ENCODE assay signal across 14 mouse cellular contexts in genomic region chr5:104095416-104096077, GRCm38 (mm10). TPM values are rescaled to one million over a fixed set of nuclear protein-coding genes. Genes with fewer than 3 reads are reported as not detected.
A peak's percentile ranks its signal among the peaks of the same experiment; 100 is the strongest.
DNase-seq lines count a peak whose midpoint lies in the region; ATAC-seq and TF ChIP-seq lines count a peak whose summit lies in the region.
"Had no signal": no experiment of that assay in that cellular context is flagged by ENCODE, and none has a peak within 500 bp of the region (broad histone marks: within the 10 kb centered on the region; RNA-seq: fewer than 3 reads in every experiment).

No protein-coding gene starts in this region.

- H3K4me3 ChIP-seq in gastrocnemius, adult 2 months = peak overlapping the region; percentile 4; the same call in 1 of the 2 replicates
- no peak overlapping the region for H3K4me3 ChIP-seq in kidney, postnatal 0 days (replicated peaks; ENCODE audit: low read depth, low read length)
- H3K4me3 ChIP-seq in limb, embryonic 11.5 days (ENCODE audit: low read depth, low read length) = no peak overlapping the region
- no peak overlapping the region for H3K4me3 ChIP-seq in neural tube, embryonic 15.5 days (replicated peaks)
- H3K4me3 ChIP-seq: erythroblast, embryonic 14.5 days had no signal

- intact Hi-C loops in gastrocnemius, adult 2 months (cut with DNase I) = no loop called here

- H3K4me2 ChIP-seq in kidney, postnatal 0 days (ENCODE audit: low read length) = no peak overlapping the region
- no peak overlapping the region for H3K4me2 ChIP-seq in limb, embryonic 11.5 days (ENCODE audit: low read depth, severe bottlenecking)
- no peak overlapping the region for H3K4me2 ChIP-seq in neural tube, embryonic 15.5 days
- H3K4me2 ChIP-seq: liver, embryonic 11.5 days had no signal

- no peak for ATAC-seq in kidney, postnatal 0 days (replicated peaks; ENCODE audit: low FRiP score, low read depth)
- no peak for ATAC-seq in limb, embryonic 11.5 days (ENCODE audit: insufficient number of reproducible peaks, low FRiP score, low TSS enrichment, low read depth)
- no peak for ATAC-seq in neural tube, embryonic 15.5 days (ENCODE audit: low FRiP score)

- no peaks in the 10 kb centered on the region for H3K9me3 ChIP-seq in kidney, postnatal 0 days (replicated peaks; ENCODE audit: low read length)
- H3K9me3 ChIP-seq in limb, embryonic 11.5 days (ENCODE audit: control insufficient read depth, low read length) = no peaks in the 10 kb centered on the region
- no peaks in the 10 kb centered on the region for H3K9me3 ChIP-seq in neural tube, embryonic 15.5 days (replicated peaks)

- H3K9ac ChIP-seq in kidney, postnatal 0 days (ENCODE audit: low read depth, low read length) = no peak overlapping the region
- no peak overlapping the region for H3K9ac ChIP-seq in limb, embryonic 11.5 days (ENCODE audit: low read length)
- no peak overlapping the region for H3K9ac ChIP-seq in neural tube, embryonic 15.5 days (replicated peaks)

- WGBS in kidney, postnatal 0 days = 47% methylated on average over 11 of the region's 11 CpGs
- 67% methylated on average over 11 of the region's 11 CpGs for WGBS in limb, embryonic 11.5 days
- 86% methylated on average over 11 of the region's 11 CpGs for WGBS in neural tube, embryonic 15.5 days

- TF ChIP-seq CTCF in gastrocnemius, adult 2 months (IDR thresholded peaks at IDR 0.05) = no peak
- no peak for TF ChIP-seq CTCF in kidney, postnatal 0 days (IDR thresholded peaks at IDR 0.05; ENCODE audit: low read depth)

- peak overlapping the region; percentile 77 for H3K27ac ChIP-seq in gastrocnemius, adult 2 months
- H3K27ac ChIP-seq in kidney, postnatal 0 days = peak overlapping the region; percentile 37
- H3K27ac ChIP-seq in limb, embryonic 11.5 days (replicated peaks; ENCODE audit: low read depth, low read length) = peak overlapping the region; percentile 30; the same call in 1 of the 2 replicates
- peak overlapping the region; percentile 46; the same call in 1 of the 2 replicates for H3K27ac ChIP-seq in neural tube, embryonic 15.5 days (replicated peaks)

- no peaks in the 10 kb centered on the region for H3K27me3 ChIP-seq in kidney, postnatal 0 days (ENCODE audit: insufficient read depth, low read length)
- no peaks in the 10 kb centered on the region for H3K27me3 ChIP-seq in limb, embryonic 11.5 days (ENCODE audit: control insufficient read depth, insufficient read depth, low read length)
- no peaks in the 10 kb centered on the region for H3K27me3 ChIP-seq in neural tube, embryonic 15.5 days (replicated peaks)

- H3K36me3 ChIP-seq in kidney, postnatal 0 days (ENCODE audit: insufficient read depth, low read length) = no peaks in the 10 kb centered on the region
- H3K36me3 ChIP-seq in limb, embryonic 11.5 days (ENCODE audit: control insufficient read depth, insufficient read depth, low read length) = no peaks in the 10 kb centered on the region
- H3K36me3 ChIP-seq in neural tube, embryonic 15.5 days = peaks cover 7% of the 10 kb centered on the region

- DNase-seq in gastrocnemius, adult 2 months = no peak
- DNase-seq in gastrocnemius, postnatal 25 days = no peak
- DNase-seq in kidney, postnatal 0 days (ENCODE audit: low spot score) = no peak
- DNase-seq in kidney, postnatal 10 days = no peak
- no peak for DNase-seq in limb, embryonic 11.5 days (ENCODE audit: low spot score)
- DNase-seq in cerebellum, adult 9-10 months = no peak
- no peak for DNase-seq in left cerebral cortex, adult 11 months (ENCODE audit: low spot score)
- DNase-seq: kidney, adult 18-20 months had no signal

- H3K4me1 ChIP-seq in kidney, postnatal 0 days (replicated peaks; ENCODE audit: insufficient read depth, low read length) = no peaks in the 10 kb centered on the region; the same call in 1 of the 2 replicates
- peaks cover 4% of the 10 kb centered on the region; the same call in 1 of the 2 replicates for H3K4me1 ChIP-seq in limb, embryonic 11.5 days (ENCODE audit: control insufficient read depth, insufficient read depth, low read length)
- no peaks in the 10 kb centered on the region for H3K4me1 ChIP-seq in neural tube, embryonic 15.5 days

RNA-seq across cellular contexts. Expression of gene Sparcl1, which starts 18.0 kb away (rescaled TPM):
- 100 to 1,000 TPM in 1 of 2 experiments, 10 to 100 TPM in 1; 83.5 to 151 TPM for total RNA-seq in gastrocnemius, adult 2 months (2021)
- total RNA-seq in gastrocnemius, postnatal 25 days (2021) = 100 to 1,000 TPM; 106 to 110 TPM
- 67.2 and 77.5 TPM in 2 replicates for polyA plus RNA-seq in kidney, postnatal 0 days (2015; fragmentation: Nextera tagmentation; extraction: Ambion mirVana)
- 20.5 and 21.8 TPM in 2 replicates for polyA plus RNA-seq in limb, embryonic 11.5 days (2014; fragmentation: Nextera tagmentation; extraction: Ambion mirVana)
- polyA plus RNA-seq in neural tube, embryonic 15.5 days (2015; fragmentation: Nextera tagmentation; extraction: Ambion mirVana) = 479 and 515 TPM in 2 replicates
- total RNA-seq: MEL; monocyte, adult 5-6 weeks had no signal
- polyA plus RNA-seq: erythroblast, embryonic 14.5 days had no signal

RNA-seq across cellular contexts. Expression of gene Gm17660, which starts 18.1 kb away (rescaled TPM):
- not detected for total RNA-seq in gastrocnemius, adult 2 months (2021)
- total RNA-seq in gastrocnemius, postnatal 25 days (2021) = not detected
- not detected in 2 replicates for polyA plus RNA-seq in kidney, postnatal 0 days (2015; fragmentation: Nextera tagmentation; extraction: Ambion mirVana)
- not detected in 2 replicates for polyA plus RNA-seq in limb, embryonic 11.5 days (2014; fragmentation: Nextera tagmentation; extraction: Ambion mirVana)
- polyA plus RNA-seq in neural tube, embryonic 15.5 days (2015; fragmentation: Nextera tagmentation; extraction: Ambion mirVana) = not detected in 2 replicates
- total RNA-seq: gastrocnemius, adult 18-20 months; MEL; monocyte, adult 5-6 weeks had no signal
- polyA plus RNA-seq: erythroblast, embryonic 14.5 days; liver, embryonic 11.5 days had no signal

RNA-seq across cellular contexts. Expression of gene Nudt9, which starts 49.4 kb away (rescaled TPM):
- total RNA-seq in gastrocnemius, adult 2 months (2021) = 10 to 100 TPM; 62.6 to 68.7 TPM
- 10 to 100 TPM; 50.4 to 55.4 TPM for total RNA-seq in gastrocnemius, postnatal 25 days (2021)
- polyA plus RNA-seq in kidney, postnatal 0 days (2015; fragmentation: Nextera tagmentation; extraction: Ambion mirVana) = 63.1 and 65.1 TPM in 2 replicates
- 66.4 and 67.7 TPM in 2 replicates for polyA plus RNA-seq in limb, embryonic 11.5 days (2014; fragmentation: Nextera tagmentation; extraction: Ambion mirVana)
- 73.0 and 73.2 TPM in 2 replicates for polyA plus RNA-seq in neural tube, embryonic 15.5 days (2015; fragmentation: Nextera tagmentation; extraction: Ambion mirVana)
